Mouse (Mus musculus) kidney, adult 18-20 months (tissue): Measurements from ENCODE around the gene Elovl6.
A peak's percentile ranks its signal among the peaks of the same experiment; 100 is the strongest.

Experiments
- DNase-seq: peaks from one replicate; pipeline ENCODE4 v3.0.0; 2021

The Elovl6 gene

DNA sequence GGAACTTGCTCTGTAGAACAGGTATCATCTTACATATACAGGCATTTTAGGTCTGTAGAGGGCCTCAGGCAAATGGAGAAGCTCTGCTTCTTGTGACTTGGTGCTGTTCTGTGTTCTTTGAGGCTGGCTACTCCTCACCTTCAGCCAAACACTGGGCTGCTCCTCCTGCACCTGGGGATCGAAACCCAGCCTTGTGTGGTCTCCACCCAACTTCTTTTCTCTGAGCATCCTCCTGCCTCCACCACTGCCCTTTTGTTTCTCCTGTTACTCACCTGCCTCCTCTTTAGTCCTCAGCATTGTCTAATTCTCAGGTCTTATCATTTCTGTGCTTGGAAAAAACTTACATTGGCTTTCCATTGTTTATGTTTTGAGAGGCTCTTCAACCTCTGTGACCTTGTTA lies 12.1 kb downstream of the Elovl6 start:
- DNase-seq, result no peak

DNA sequence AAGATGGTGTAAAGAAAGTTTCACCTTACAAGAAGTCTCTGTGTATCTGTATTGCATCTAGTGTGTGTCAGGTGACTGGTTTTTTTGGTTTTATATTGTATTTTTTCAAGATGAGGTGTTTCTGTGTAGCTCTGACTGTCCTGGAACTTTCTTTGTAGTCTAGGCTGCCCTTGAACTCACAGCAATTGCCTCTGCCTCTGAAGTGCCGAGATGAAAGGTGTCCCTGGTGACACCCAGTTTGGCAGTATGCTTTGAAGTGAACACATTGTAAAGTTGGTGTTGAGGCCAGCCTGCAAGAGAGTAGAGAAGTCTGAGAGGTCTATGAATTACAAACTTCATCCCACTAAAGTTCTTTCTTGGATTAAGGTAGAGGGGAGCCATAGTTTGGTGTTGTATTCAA lies 13.1 kb downstream of the Elovl6 start:
- DNase-seq, result no peak

DNA sequence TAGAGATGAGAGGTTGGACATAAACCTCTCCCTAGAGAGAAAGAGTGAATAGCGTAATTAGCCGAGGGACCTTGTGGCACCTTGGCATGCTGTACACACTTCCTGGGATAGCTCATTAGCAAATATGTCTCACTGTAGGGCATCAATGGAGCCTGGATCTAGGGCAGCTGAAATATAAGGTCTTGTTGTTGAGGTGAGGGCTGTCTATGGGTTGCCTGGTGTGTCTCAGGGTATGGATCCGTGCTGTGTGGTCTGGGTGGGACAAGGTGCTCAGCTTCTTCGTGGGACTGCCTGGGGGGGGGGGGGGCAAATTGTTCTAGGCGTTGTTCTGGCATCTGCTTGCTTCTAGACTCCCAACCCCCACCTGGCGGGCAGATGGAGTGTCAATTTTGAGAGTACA lies 13.6 kb downstream of the Elovl6 start:
- DNase-seq, result no peak

DNA sequence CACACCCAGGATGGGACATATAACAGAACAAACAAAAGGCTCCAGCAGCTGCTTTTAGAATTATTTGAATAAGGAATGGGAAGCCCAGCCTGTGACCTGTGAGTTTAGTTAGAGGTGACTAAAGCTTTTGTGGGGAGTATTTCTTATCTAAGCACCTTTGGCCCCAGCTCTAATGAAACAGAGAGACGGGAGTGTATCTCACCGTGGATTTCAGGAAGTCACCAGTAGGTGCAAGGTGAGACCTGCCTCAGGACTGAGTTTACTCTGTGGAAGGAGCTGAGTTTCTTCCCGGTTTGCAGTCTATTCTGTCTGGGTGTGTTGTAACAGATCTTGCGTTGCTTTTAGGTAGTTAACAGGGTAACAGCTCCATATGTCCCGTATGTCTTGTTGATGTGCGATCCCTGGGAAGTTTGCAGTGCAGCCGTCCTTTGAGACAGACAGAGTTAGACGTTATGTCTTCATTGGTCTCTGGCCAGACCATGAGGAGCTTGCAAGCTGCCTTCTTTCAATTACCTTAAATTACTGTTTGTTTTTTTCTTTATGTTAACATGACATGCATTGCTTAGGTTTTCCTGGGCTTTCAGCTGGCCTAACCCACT lies 15.8 kb downstream of the Elovl6 start:
- no peak for DNase-seq

DNA sequence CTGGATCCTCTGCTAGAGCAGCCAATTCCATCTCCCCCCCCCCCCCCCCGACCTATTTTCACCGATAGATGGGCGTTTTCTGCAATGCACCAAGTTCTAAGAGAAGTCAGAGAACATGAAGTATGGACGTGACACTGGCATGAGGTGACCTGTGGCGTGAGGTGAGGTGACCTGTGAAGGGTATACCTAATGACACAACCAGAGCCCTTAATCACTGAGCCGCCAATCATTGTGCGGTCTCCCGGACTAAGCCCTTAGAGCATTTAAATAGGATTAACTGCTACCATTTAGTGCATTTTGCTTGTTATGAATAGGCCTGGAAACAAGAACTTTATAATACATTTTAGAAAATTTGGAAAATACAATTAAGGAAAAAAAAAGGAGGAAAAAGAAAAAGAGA lies 16.6 kb downstream of the Elovl6 start:
- no peak for DNase-seq

DNA sequence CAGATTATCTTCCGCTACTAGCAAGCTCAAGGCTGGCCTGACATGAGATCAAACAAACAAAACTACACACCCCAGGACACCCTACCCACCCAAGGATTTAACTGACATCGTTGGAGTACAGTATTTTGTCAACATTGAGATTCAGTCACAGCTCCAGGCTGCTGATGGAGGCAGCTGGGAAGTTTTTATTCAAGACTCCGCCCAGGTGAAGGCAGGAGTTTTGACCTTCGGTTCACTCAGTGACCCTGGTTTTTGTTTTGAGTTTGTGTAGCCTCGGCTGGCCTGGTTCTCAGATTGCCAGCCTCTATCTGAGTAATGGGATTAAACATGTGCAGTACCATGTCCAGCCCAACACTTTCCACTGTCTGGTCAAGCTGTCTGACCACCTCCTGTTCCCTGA lies 17.4 kb downstream of the Elovl6 start:
- DNase-seq, result no peak

DNA sequence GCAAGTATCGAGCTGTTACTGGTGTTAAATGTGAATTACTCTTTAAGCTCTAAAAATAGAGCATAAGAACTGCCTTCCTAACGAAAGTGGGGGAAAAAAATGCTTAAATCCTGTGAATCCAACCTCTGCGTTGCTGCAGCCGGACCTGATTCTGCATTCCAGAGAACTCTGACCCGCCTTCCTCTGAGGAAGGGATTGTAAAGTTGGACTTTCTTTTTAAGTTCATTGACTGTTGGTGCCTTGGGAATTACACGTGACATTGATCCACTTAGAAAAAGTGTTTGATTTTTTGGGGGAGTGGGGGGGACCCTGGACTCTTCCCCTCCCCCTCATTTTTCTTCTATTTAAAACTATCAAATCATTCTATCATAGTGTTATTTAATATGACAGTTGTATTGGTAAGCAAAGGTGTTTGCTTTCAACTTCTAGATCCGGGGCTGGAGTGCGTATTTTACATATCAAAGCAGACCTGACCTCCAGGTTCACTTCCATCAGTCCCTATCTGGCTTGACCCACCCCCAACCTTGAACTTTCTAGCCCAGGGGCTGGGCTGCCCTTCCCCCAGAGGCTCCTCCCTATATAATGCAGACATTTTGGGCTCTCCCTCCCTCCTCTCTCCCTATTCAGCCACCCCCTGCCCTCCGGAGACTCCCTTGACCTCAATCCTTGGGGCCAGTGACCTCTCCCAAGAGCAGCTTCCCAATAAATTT lies 19.6 kb downstream of the Elovl6 start:
- no peak for DNase-seq

DNA sequence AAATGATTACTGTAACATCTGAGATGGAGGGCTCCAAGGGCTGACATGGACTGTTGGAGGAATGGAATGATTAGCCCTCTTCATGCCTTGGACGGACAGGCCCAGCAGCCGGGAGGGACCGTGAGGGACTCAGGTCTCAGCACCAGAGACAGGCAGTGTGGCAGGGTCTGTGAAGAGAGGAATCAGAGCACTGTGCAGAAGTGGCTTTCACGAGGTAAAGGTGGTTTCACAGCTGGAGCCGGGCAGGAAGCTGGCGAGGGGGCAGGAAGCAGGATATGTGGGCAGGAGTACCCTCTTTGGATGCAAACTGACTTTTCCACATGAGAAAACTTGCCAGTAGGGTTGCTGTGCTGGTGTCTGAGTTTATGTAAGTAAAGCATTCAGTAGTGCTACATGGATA lies 20.2 kb downstream of the Elovl6 start:
- DNase-seq, result no peak

DNA sequence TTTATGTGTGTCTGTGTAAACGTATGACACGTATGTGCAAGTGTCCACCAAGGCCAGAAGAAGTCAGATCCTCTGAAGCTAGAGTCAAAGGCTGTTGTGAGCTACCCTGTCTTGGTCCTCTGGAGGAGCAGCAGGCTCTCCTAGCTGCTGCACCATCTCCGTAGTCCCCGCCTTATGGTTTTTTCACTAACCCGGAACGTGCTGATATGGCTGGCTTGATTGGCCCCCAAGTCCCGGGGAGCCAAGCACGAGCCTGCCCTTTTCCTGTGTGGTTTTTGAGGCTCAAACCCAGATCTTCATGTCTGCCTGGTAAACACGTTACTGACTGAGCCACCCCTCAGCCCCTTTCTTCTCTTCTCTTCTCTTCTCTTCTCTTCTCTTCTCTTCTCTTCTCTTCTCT lies 21.0 kb downstream of the Elovl6 start:
- no peak for DNase-seq

DNA sequence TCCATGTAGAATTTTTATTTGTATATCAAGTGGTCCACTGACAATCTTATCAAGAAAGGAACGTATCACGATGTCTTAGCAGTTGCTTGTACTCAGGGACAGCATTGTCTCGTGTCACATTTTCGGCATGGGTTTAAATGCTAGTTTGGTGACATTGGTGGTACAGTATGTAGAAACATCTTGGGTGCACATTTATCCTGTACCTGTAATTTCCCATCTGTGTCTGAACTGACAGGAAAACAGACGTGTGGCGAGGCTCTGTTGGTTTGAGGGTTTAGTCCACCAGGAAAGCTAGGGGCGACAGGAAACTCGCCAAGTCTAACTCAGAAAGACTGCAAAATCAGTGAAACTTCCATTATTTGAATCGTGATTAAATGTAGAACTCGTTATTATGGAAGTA lies 21.5 kb downstream of the Elovl6 start:
- DNase-seq, result no peak

DNA sequence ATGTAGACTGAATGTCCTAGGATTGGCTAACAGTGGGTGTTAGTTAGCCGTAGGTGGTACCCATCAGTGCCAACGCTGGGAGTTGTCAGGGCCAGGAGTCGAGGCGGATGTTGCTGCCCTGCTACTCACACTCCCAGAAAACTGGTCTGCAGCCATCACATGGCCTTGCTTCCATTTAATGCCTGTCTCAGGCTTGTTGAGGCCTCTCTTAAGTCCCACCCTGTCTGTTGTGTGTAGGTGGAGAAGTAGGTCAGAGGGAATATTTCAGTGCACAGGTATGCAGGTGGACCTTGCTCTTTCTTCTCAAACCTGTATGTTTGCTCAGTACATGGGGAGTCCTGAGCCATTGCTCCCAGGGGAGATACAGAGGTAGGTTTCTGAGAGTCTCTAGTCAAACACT lies 22.3 kb downstream of the Elovl6 start:
- DNase-seq, result peak; percentile 58

DNA sequence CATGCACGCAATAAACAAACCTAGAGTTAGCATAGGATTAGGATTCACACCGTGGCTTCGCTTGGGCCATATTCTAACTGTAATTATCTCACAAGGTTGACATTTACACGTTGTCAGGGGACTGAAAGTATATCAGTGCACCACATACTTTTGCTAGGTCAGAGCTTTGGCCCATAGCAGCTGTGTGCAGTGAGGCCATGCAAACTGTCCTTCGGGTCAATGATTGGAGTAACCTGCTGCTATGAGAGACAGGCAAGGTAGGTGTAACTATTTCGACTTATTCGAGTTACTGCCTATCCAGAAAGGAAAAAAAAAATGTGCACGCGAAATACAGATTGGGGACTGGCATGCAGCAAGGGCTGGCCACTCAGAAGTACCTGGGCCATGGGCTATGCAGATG lies 24.9 kb downstream of the Elovl6 start:
- no peak for DNase-seq

DNA sequence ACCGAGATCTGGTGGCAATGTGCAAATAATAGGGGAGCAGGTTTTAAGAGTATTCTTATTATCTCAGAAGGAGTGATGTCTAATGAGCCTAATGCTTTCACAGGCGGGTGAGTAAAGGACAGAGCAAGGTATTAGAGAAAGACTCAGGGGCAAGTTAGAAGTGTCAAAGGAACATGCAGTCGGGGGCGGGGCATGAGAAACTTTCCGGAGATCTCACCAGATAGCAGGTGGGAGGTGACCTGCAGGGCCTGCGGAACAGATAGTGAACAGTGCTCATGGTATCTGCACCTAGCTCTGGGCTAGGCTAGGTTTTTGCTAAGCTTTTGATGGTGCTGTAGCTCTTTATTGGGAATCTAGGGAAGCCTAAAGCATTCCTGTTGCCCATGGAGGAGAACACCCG lies 25.4 kb downstream of the Elovl6 start:
- no peak for DNase-seq

DNA sequence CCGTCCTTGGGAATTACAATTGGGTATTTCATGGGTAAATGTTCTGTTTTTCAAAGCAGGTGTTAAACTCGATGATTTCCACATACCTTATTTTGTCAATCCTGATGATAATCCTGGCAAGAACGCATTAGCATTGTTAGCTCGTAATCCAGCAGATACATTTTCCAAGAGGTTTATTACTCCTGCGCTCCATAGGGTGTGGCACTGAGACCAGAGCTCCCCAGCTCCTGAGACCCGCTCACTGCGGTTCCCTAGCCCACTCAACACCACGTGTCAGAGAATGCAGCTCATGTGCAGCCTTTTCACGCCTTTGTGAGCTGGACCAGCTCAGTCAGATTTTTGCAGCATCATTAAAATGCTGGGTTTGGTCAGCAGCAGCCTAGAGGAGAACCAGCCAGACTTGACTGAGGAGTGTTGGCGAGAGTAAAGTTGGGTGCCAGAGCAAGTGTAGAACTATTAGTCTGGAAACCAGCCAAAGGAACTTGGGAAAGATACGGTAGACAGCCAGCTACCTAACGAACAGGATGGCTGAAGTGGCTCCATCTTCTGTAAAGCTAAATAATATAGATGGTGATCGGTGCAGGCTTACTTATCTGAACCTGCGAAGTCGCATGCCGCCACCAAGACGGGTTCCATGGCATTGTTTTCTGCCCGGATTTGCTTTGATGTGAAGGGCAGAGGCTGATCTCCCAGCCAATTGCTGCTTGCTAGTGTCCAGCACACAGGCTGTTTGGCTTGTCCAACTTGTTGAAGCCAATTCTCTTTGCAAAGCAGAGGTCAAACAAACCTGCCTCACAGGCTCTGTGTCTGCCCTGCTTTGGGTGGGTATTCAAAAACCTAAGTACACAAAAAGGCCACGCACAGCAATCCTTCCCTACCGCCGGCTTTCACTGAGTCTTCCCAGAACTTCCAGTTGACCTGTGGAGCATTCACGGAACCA lies 26.1 kb downstream of the Elovl6 start:
- DNase-seq, result no peak

DNA sequence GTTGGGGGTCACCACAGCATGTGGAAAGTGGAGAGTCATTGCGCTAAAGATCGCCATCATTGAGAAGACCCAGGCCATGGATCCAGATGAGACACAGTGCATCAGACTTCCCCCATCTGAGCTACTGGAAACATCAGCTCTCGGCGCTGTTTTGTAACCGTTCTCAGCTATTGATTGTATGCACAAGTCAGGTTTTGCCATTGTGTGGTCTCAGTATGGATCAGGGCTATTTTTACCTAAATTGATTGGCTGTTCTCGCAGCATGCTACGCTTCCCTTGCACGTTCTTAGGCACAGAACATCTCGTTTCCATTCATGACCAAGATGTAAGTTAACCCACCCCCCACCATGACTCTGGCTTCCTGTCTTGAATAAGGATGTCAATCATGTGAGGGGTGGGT lies 27.9 kb downstream of the Elovl6 start:
- no peak for DNase-seq

DNA sequence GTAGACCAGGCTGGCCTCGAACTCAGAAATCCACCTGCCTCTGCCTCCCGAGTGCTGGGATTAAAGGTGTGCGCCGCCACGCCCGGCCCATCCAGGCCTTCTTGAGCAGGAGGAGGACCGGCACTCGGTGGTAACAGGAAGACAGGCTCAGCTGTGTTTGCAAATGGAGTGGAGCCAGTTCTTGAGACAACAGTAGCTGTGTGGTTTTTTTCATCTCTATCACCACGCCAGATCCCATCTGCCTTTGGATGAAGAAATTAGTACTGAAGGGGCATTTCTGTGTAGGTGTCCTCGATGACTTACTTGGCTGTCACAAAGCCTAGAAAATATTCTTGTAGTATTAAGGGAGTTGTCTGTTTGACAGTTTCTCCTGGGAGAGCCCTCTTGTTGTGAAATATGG lies 28.9 kb downstream of the Elovl6 start:
- DNase-seq, result no peak

DNA sequence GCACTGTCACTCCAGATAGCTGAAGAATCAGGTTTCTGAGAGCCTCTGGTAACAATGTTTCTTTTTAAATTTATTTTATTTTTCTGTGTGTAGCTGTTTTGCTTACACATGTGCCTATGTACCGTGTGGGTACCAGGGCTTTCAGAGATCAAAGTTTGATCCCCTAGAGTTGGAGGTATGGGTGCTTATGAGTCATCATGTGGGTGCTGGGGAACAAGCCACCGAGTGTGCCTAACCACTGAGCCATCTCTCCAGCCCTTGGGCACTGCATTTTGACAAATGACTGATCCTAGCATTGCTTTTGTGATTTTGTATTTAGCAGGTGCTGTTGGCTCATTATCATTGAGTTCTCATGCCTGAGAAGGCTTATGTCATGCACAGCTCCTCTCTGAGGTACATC lies 29.7 kb downstream of the Elovl6 start:
- DNase-seq, result no peak

DNA sequence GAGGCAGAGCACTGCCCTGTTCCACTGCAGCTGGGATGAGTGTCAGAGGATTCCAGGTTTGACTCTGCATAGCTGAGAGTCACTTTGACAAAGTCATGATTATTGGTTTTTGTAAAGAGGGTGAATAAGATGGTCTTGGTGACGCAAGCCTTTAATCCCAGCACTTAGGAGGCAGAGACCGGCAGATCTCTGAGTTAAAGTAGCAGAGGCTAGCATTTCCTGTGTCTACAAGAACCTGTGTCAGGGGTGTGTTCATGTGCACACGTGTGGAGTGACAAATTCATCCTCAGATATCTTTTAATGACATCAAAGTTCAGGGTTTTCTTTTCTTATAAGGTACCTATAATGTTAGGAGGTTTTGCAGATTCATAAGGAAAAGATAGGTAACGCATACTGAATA lies 30.3 kb downstream of the Elovl6 start:
- no peak for DNase-seq

DNA sequence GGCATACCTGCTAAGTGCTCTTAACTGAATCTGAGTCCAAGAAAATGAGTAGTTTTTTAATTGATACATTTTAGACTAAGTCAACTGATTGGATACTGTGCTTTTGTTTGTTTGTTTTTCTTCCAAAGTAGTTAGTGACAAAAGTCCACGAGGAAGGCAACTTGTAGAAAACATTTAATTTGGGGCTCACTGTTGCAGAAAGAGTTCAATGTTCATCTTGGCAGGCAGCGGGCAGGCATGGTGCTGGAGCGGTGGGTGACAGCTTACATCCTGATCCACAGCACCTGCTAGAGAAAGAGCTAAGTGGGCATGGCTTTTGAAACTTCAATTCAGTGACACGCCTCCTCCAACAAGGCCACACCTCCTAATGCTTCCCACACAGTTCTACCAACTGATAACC lies 31.7 kb downstream of the Elovl6 start:
- DNase-seq, result no peak

DNA sequence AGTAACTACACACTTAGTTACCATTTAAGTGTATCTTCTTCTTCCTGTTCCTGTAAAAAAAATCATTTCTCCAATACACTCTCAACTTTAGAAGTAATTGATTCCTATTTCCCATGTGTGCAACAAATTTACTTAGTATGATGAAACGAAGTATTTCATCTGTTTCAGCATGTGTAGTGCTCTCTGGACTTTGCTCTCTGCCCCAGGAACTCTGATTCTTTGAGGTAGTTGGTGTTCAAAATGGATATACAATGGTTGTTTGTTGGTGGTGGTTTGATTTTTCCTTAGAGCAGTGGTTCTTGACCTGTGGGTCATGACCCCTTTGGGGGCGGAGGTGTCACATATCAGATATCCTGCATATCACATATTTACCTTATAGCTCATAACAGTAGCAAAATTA lies 32.7 kb downstream of the Elovl6 start:
- no peak for DNase-seq

DNA sequence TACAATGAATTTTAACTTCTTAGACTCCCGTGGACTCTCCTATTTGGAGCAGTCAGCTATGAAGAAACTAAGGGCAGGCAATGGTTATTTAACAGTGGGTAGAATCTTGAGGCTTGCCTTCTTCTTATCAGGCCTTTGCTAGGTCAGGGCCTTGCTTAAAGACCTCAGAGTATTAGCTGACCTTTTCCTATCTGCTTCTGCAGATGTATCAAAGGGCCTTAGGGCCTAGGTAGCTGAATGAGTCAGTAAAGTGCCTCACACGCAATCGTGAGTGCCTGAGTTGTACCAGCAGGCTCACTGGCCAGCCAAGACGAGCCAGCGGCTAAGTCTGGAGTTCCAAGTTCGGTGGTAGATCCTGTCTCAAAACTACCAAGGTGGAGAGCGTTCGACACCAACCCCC lies 33.3 kb downstream of the Elovl6 start:
- no peak for DNase-seq

DNA sequence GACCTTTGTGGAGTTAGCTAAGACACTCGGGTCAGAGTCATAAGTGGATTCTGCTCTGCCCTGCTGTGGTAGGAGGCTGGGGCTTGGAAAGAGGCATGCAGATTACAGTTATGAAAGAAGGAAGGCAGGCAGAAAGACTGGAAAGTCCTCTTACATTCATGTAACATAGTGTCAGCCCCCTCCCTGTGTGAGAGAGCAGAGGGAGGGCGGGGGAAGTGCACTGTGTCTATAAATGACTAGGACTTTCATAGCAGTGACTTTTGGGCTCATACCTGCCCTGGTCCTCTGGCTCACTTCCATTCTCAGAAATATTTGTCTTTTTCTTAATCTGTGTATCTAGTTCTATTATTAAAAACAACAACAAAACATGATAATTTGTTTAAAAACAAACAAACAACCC lies 33.9 kb downstream of the Elovl6 start:
- no peak for DNase-seq

DNA sequence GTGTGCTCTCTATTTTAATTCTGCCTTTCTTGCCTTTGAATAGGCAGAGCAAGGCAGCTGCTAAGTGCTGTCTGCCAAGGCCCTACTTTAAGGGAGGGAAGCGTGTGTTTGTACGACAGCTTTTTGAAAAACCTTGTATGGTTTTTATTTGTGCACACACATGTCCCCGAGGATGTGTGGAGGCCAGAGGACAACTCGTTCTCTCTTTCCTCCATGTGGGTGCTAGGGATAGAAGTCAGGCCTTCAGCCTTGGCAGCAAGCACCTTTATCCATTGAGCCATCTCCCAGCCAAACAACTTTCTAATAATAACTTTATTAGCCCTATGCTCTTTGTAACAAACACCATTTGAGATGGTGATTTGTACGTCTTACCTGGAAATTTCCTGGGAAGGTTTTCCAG lies 34.7 kb downstream of the Elovl6 start:
- no peak for DNase-seq

DNA sequence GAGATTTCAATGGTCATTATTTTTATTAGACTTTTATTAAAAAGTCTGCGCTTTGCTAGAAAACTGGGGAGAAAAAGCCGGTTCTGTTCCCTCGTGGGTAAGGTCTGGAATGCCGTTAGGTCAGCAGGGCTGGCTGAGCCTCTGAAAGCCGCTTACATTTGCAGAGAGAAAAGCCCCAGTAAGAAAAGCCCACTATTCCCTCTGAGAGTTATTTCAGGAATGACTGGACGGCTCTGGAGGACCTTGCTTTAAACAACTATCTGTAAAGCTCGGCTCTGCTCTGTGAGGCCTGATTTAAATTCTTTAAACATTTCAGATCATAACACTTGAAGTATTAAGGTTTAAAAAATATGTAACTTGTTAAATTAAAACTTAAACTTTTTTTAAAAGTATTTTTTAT lies 36.4 kb downstream of the Elovl6 start:
- no peak for DNase-seq
